Mouse (Mus musculus) spleen, postnatal 4 days (tissue): ENCODE measurements around the gene Tbc1d22a.
"Not testable (repeated sequence)": the region's sequence is repeated elsewhere in the genome, so short reads cannot be mapped to it uniquely, and the experiment has no call there.

Experiments used
- DNase-seq, 2 experiments: peaks; one replicate each; pipeline ENCODE4 v3.0.0; 2022; ENCODE audit warnings: low spot score in 2 of 2

The Tbc1d22a gene

DNA sequence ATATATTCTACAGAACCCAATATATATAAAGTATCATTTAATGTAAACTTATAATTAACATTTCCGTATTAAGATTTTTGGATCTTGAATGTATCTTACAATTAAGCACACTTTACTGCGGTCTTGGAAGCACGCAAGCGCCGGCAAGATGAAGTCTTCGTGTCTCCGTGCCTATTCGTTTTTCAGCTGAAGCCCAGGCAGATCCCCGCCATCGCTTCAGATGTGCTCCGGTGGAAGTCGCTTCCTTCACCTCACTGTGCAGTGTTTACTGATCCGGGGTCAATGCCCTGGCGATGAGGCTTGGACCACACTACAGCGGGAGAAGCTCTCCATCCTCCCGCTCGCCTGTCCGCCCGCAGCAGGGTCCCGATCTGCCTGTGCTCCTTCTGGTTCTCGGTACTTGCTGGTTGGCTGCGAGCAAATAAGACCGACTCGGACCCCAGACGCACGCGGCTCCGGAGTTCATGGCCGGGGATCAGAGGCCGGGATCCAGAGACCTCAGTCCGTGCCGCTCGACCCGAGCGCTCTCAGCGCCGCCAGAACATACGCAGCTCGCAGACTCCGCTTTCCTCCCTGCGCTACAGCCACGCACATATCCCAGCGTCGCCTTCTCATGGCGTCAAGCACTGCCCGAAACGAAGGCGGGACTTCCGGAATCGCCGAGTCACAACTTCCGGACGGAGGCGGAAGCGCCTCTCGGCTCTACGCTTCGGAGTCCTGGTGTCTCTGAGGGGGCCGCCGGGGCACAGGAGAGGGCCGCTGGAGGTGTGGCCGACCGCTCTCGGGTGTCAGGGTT, at the start of gene Tbc1d22a:
TSS of gene Tbc1d22a (plus strand) at position 707 of the 796 bp plus-strand sequence.
- peak; percentile 90 to 95 for DNase-seq

DNA sequence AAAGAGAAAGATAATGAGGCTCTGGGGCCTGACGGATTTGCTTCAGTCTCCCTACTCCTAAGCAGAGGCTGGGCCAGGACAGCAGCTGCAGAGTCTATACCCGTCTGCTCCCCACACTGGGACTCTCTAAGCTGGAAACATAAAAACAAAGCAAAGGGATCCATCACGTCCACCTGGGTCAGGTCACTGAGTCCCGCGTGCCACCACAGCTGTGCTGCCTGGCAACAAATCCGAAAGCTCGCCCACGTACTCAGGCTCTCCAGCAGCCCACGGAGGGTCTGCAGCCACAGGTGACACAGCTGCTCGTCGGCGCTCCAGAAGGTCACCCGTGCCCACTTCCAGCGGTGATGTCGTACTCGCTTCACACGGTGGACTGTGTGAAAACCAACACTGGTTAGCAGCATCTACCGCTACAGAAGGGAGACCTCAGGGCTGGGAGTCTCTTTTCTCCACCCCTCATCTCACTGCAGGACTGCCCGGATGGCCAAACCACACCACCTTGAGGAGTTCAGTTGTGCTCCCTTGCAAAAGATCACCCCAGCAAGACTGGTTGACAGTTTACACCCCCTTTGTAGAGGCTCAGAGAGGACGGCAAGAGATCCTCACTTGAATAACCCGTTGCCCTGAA, 49.4 kb upstream of the Tbc1d22a start:
- no peak for DNase-seq

GRCm38 (mm10) chr15:86165811-86166590, 48.3 kb upstream of the Tbc1d22a start:
- DNase-seq: no peak

GRCm38 (mm10) chr15:86167032-86167655, 47.1 kb upstream of the Tbc1d22a start:
- DNase-seq: no peak

DNA sequence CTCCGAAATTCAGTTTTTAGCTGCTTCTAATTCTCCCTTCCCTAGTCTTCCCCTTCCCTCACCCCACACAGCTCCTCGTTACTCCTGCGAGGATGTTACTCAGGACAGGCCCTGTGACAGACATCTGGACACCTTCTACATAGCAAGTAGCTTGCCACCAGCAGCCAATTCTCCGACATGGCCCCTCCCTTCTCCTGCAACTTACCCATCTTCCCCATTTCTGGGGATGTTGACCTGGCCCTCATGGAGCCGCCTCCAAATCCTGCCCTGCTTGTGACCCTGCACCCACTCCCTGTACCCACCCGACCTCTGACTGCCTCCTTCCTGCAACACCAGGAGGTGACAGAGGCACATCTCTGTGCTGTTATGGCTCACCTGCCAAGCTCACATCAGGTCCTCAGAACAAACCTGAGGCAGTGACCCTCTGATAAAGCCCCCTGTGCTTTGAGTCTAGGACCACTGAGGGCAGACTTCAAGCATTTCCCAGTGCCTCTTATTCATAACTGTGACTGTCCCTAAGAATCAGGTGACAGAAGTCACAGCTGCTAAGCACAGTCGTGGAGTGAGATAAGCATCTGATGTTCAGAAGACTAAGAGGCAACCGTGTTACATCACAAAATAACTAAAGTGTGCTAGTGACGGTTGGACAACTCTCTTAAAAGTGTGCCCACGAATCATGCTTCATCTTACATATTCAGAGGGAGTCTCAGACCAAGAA, 46.3 kb upstream of the Tbc1d22a start:
- no peak for DNase-seq

DNA sequence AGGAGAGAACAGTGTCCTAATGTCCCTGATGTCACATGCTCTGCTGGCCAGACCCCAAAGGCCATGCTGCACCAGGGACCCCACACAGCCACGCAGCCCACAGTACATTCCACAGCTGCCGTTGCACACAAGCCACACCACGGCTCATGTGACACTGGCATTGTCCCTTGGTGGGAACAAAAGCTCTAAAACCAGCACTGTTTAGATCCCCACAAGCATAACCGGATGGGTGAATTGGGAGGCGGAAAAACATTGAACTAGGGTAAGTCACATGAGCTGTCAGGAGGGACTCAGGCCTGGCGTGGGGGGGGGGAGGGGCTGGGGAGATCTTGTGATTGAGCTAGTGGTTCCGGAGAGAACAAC, 45.8 kb upstream of the Tbc1d22a start:
- no peak for DNase-seq

- DNase-seq: no peak
Measured at GRCm38 (mm10) chr15:86168941-86169816, 45.1 kb upstream of the Tbc1d22a start.

- no peak for DNase-seq
Measured at GRCm38 (mm10) chr15:86169817-86170110, 44.5 kb upstream of the Tbc1d22a start.

GRCm38 (mm10) chr15:86171316-86171715, 42.9 kb upstream of the Tbc1d22a start:
- DNase-seq: no peak

DNA sequence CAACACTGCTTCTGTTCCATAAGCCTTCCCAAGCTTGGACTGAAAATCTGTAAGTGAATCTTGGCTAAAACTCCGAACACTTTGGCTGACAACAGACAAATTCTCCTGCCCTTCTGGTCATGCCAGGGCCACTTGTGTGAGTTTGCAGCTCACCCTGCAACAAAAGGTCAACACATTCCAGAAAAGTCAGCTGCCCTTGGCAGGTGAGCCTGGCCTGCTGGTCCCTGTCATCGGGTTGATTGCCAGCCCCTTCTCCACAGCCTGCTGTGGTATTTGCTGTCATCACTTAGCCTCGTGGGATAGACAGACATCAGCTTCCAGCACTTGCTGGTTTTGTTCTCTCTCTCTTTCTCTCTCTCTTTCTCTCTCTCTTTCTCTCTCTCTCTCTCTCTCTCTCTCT, 42.1 kb upstream of the Tbc1d22a start:
- DNase-seq: no peak

- no peak for DNase-seq
Measured at GRCm38 (mm10) chr15:86172526-86172925, 41.7 kb upstream of the Tbc1d22a start.

DNA sequence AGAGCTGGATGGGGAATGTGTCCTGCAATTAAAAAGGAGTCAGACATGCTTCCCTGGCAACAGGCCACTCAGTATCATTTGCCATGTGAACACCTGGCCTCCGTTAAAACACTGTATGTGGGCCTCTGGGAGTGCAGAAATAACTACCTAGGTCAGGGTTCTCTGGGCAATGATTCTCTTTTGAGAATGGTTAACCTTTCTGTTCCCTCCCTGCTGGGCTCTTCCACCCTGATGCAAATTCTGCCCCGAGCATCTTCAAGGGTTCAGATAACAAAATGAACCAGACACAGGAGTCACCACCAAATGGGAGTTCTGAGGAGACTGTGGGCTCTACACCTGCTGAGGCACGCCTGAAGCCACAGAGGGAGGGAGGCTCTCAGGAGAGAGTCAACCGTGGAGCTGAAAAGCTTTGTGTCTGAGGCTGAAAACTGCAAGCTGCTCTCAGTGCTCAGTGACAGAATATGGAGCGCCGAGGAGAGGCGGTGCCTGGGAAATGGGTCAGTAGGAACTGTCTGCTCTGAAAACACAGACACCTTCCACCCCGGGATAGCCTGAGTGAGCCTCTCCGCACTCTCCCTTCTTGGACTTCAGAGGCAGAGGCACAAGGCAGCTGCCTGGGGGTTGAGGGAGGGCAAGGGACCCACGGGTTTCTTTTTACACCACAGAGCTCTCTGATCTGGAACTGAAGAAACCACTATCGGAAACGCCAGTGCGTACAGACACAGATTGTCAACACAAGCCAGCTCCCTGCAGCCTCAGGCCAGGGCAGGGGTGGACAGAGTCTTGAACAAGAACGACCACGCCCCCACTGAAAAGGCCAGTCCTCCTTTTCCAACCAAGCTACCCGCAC, 40.9 kb upstream of the Tbc1d22a start:
- peak in 1 of 2 experiments; percentile 40 for DNase-seq

GRCm38 (mm10) chr15:86175253-86176050, 38.8 kb upstream of the Tbc1d22a start:
- no peak for DNase-seq

GRCm38 (mm10) chr15:86176166-86176565, 38.1 kb upstream of the Tbc1d22a start:
- DNase-seq: no peak

- no peak for DNase-seq
Measured at GRCm38 (mm10) chr15:86176771-86177702, 37.2 kb upstream of the Tbc1d22a start.

GRCm38 (mm10) chr15:86177703-86178251, 36.5 kb upstream of the Tbc1d22a start:
- DNase-seq: not testable (repeated sequence)

DNA sequence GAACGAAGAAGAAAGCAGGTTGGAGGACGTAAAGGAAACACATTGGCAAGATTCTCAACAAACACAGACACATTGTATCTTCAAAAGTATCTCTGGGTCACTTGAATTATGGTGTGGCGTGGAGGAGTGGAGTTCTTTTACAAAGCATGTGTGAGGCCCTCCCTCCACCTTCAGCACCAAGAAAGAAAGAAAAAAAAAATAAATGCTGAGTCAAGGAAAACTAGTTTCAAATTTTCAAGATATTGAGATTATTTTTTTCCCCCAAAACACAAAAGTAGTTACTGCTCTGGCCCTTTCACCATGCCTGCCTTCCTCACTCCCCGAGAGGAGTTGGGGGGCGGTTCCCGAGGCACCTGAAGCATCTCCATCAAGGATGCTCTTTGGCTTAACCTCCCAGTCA, 35.7 kb upstream of the Tbc1d22a start:
- no peak for DNase-seq
